Mouse (Mus musculus) kidney, postnatal 4 days (tissue): ENCODE data around the gene Esm1.
"Not testable (repeated sequence)": the region's sequence is repeated elsewhere in the genome, so short reads cannot be mapped to it uniquely, and the experiment has no call there.

Experiments
- DNase-seq, 2 experiments: peaks; one replicate each; pipeline ENCODE4 v3.0.0; 2021; ENCODE audit warnings: mixed read lengths in 2 of 2

Esm1 gene

DNA sequence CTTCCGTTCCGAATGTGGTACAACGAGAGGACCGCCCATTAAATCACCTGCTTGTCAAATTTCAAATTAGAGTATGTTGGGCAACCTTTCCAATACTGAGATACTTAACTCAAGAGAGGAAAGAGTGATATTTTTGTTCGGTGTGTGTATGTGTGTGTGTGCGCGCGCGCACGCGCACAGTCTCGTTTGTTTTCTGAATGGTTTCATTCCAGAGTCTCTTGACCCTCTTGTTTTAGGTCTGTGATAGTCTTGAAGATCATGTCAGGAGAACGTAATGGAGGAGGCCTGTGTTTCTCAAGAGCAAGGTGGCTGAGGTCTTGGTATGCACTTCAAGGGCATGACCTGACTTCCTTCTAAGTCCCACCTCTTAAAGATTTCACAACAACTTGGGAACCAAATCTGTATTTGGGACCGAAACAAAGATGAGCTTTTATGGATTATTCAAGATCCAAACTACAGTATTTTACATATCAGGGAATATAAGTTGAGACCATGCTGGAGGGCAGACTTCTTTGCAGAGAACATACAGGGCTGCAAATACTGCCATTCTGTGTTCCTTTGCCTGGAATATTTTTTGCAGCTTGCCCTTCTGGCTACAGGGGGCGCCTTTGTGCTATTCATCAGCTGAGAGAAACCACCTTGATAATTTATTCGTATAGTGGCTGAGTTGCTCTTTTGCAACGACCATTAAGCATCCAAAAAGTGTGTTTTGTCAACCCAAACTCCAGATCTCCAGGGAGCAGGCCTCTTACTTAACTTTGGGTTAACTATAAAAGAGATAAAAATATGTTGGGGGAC, 18.4 kb downstream of the Esm1 start:
- peak in 1 of 2 experiments; percentile 26 for DNase-seq

DNA sequence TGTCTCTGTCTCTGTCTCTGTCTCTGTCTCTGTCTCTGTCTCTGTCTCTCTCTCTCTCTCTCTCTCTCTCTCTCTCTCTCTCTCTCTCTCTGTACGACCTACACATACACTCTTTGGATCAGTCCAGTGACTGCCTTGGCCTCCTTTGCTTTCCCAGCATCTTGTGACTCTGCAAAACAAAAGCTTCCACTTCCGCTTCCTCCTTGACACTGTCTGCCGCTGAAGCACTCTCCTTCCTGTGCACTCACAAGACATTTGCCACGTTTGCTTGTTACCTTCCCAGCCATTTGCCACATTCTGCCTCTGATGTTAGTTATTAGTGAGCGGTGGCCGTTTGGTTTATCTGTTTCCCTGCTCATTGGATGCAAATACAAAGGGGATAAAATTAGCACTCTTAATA, 32.7 kb downstream of the Esm1 start:
- DNase-seq: no peak

DNA sequence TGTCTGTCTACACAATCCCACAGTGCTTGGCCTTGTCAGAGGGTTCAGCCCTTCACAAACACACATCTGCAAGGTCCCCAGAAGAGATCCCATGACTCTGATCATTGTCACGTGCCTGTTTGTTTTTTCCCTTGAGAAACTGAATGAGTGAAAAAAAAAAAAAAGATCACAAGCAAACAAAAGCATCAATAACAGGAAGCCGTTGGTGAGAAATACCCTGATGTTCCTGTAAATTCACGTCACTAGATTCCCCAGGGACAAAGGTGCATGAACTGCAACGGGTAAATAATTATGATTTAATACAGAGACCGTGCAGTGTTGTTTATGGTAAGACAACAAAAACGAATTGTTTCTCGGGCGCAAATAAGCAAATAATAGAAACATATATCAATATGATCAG, 35.6 kb downstream of the Esm1 start:
- DNase-seq: no peak

DNA sequence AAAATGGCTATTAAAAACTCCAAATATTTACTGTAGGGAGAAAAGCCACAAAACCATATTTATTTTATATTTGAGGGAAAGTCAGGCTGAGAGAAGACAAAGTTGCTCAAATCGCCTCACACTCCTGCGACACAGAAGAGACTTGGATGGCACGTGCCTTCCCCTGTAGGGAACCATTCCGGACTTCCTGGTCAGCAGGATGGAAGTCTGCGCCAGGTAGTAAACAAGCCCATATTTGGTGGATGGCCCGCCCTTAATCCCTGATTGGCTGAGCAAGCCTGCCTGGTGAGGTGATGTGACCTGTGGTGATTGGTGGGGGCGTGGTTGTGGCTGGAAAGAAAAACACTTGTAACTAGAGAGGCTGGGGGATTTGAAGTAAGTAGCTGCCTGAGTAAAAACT, 43.1 kb downstream of the Esm1 start:
- not testable (repeated sequence) for DNase-seq

DNA sequence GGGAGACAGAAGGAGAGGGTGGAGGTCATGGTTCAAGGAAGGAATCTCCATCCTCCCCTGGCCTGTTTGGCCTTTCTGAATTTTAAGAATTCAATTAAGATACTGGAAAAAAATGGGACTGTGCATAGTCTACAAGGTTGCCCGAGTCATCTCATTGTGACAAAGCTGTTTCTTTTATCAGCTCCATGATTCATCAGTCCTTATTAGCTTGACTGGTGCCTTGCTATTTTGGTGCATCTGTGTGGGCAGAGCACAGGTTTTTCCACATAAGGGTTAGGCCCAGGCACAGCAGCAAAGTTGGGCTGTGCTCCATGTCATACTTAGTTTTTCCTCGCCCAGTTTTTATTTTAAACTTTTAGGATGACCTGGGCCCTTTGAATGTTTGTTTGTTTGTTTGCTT, 47.3 kb downstream of the Esm1 start:
- no peak for DNase-seq

DNA sequence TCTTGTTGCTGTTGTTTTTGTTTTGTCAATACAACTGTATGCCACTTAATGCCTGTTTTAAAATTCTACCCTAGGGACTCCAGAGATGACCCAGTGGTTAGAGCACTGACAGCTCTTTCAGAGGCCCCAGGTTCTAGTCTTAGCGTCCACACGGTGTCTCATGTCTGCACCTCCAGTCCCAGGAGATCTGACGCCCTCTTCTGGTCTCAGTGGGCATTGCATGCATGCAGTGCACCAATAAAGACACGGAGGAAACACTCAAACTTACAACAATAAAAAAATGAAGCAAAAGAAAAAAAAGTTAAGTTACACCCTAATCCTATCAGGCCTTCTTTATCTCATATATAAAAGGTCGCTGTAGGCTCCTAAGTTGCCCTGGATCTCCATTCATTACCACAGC, 47.7 kb downstream of the Esm1 start:
- peak; percentile 20 to 27 for DNase-seq

DNA sequence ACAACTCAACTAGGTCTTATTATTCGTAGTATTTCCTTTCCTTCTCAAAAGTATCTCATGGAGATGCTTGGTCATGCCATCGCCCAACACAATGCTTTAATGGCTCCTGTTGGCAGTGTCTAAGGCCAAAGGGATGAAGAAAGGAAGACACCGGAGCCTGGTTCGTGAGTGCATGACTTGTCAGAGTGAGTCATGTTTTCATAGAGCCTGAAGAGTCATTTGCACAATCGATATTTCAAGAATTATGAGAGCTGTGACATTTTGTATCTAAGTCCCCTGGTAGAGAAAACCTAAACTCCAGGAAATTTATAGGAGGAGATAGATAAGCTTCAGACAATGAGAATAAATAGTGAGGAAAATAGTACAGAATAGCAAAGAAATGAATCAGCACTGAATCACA, 49.8 kb downstream of the Esm1 start:
- no peak for DNase-seq

DNA sequence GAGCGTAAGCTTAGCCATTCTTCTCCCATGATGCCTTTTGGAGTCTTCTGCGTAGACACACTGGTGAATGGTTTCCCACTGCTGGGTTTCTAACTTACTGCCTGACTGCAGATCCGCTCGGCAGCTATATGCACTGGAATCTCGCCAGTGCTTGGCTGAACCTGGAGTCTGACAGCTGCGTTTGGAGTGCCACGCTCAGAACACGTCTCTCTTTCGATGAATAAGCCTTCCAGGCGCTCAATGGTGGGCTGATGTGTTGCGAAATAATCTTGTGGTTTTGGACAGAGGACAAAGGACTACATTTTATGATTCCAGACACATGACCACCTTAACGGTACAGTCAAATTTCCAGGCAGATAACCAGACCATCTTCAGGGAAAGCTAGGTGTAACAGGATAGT, 53.4 kb downstream of the Esm1 start:
- no peak for DNase-seq

DNA sequence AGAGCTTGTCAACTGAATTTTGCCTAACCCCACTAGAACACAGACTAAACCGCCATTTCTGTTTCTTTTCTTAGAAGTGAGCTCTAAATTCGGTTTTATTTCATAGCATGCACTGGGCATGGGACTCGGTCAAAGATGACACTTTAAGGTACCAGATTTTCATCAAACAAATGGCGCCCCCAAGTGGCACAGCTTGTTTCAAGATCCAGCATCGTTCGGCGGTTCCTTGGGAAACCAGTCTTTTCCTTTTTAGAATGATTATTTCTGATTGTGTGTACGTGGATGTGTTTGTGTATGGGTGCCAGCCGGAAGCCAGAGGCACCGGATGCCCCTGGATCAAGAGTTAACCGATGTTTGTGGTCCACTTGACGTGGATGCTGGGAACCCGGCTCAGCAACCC, 55.8 kb downstream of the Esm1 start:
- peak; percentile 77 to 78 for DNase-seq

DNA sequence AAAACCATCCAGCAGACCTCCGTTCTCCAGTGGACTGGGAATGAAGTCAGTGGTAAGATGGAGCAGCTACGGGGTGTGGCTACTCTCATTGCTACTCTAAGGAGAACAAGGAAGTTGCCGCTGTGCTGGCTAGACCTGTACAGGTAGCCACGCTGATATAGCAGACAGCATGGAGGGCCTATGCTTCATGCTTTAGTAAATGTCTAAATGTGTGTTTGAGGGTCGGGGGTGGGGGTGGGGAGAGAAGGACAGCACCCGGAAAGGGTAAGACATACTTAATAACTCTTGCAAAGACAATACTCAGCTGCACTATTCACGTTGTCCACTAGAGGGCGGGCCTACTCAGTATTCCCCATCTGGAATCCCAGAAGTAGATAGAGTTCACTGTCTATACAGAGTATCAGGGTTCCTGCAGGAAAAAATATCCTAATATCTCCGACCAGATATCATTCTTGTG, 57.1 kb downstream of the Esm1 start:
- DNase-seq: peak; percentile 84 to 85

DNA sequence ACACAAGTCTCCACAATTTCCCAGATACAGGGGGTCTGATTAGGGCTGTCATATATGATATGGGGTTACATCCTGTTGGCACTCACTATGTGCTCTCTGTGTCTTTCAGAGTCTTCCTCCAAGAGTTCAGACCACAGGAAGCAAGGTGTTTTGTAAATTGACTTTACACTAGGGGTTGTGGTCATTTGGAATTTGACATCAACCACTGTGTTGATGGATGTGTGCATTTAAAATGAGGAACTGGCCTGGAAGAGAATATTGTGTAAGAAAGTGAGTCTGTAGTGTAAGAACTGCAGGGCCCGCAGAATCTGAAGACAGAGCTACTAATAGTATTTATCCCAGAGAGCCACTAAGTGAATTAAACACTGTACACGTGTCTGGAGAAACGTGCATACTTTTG, 57.7 kb downstream of the Esm1 start:
- no peak for DNase-seq
